Mouse (Mus musculus) forebrain, postnatal 0 days (tissue): ENCODE data around the gene Tmprss2. TPM values are rescaled to one million over a fixed set of nuclear protein-coding genes. Genes with fewer than 3 reads are reported as not detected.

Experiments used
- ATAC-seq: fragments of 200-750 bp; cut with Nextera tagmentation; 2 replicates; pipeline ENCODE4 v1.8.0; 2017; ENCODE audit warnings: mild to moderate bottlenecking, moderate library complexity
- DNase-seq: peaks from one replicate; pipeline ENCODE4 v3.0.0-alpha.2; 2015
- H3K27ac ChIP-seq: fragments of 300-500 bp; sonication (generic); 2 replicates; pipeline ENCODE4 v1.5.1; 2014; ENCODE audit warnings: low read depth, mild to moderate bottlenecking, antibody characterized with exemption, low read length, moderate library complexity, mixed read lengths
- H3K27me3 ChIP-seq: fragments of 300-500 bp; sonication (generic); 2 replicates; pipeline ENCODE4 v1.6.1; 2014; ENCODE audit warnings: mild to moderate bottlenecking, low read length, mixed read lengths; ENCODE audit not compliant: insufficient read depth
- H3K36me3 ChIP-seq: fragments of 300-500 bp; sonication (generic); 2 replicates; pipeline ENCODE4 v1.6.1; 2014; ENCODE audit warnings: mild to moderate bottlenecking, moderate library complexity; ENCODE audit not compliant: insufficient read depth
- H3K4me1 ChIP-seq: fragments of 300-500 bp; sonication (generic); 2 replicates; pipeline ENCODE4 v1.6.1; 2014; ENCODE audit warnings: antibody characterized with exemption; ENCODE audit not compliant: insufficient read depth
- H3K4me2 ChIP-seq: fragments of 300-500 bp; sonication (generic); 2 replicates; pipeline ENCODE4 v1.6.1; 2014; ENCODE audit warnings: low read depth, mild to moderate bottlenecking, moderate library complexity
- H3K4me3 ChIP-seq: fragments of 300-500 bp; sonication (generic); 2 replicates; pipeline ENCODE4 v1.5.1; 2014; ENCODE audit warnings: low read depth, low read length, mixed read lengths
- H3K9ac ChIP-seq: fragments of 300-500 bp; sonication (generic); 2 replicates; pipeline ENCODE4 v1.6.1; 2014; ENCODE audit warnings: mild to moderate bottlenecking
- H3K9me3 ChIP-seq: fragments of 300-500 bp; sonication (generic); 2 replicates; pipeline ENCODE4 v1.6.1; 2016; ENCODE audit warnings: low read length
- CTCF ChIP-seq: sonication (generic); IDR thresholded peaks from 2 replicates; pipeline ENCODE4 v1.5.1; 2016; ENCODE audit warnings: antibody characterized with exemption, control low read depth, low read depth
- WGBS: fragments of 180-500 bp; shearing (Covaris S2); extraction: QIAGEN DNeasy Blood & Tissue Kit; methylation state at CpG from one replicate; pipeline ENCODE4 v1.1.7; 2014; 5-methylcytosine and 5-hydroxymethylcytosine counted together
- polyA plus RNA-seq: library from polyadenylated mRNA; unstranded; fragments of >200 nt; fragmentation: Nextera tagmentation; extraction: Ambion mirVana; gene quantifications from 2 replicates; pipeline ENCODE4 v1.2.1, GENCODE M21; 2015
- total RNA-seq: library from RNA; depleted of rRNA; stranded (reverse); fragments of >200 nt; gene quantifications from 2 replicates; pipeline ENCODE4 v1.2.3, GENCODE M21; 2014

The Tmprss2 gene
- total and polyA plus RNA-seq, 2 experiments from 2014 or later = 0.10 to 0.16 TPM

DNA sequence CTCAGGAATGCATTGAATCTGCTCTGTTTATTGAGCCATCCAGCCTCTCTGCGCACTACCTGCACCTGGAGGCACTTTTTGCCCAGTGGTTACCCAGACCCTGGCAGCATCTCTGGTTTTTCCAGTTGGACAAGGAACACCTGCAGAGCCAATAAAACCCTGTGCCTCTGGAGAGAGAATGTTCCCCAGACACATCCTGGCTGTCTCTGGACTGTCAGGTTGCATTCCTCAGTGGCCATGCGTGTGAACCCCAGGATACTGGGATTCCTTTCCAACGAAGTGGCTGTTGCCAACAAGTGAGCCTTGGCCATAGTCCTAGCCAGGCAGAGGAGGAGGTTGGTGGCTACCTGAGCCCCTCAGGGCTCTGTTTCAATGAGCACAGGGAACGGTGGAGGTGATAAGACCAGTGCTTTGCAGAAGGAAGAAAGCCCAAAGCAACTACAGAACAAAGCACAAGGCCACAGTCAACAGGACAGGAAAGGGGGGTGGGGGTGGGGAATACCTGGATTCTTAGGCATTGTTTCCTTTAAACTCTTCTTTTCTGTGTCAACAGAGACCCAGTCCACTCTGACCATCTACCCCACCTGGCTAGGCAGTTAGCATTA lies 22.0 kb upstream of the Tmprss2 start:
- H3K36me3 ChIP-seq = no peaks in the 10 kb centered on the region
- no peak for TF ChIP-seq CTCF
- H3K27me3 ChIP-seq = no peaks in the 10 kb centered on the region
- H3K9ac ChIP-seq = no peak overlapping the region
- no peak overlapping the region for H3K4me2 ChIP-seq
- 69% methylated on average over 4 of the region's 4 CpGs for WGBS
- ATAC-seq (no peak), DNase-seq (no peak)
- no peak overlapping the region for H3K4me3 ChIP-seq
- no peak overlapping the region for H3K27ac ChIP-seq
- no peaks in the 10 kb centered on the region for H3K4me1 ChIP-seq
- no peaks in the 10 kb centered on the region for H3K9me3 ChIP-seq

DNA sequence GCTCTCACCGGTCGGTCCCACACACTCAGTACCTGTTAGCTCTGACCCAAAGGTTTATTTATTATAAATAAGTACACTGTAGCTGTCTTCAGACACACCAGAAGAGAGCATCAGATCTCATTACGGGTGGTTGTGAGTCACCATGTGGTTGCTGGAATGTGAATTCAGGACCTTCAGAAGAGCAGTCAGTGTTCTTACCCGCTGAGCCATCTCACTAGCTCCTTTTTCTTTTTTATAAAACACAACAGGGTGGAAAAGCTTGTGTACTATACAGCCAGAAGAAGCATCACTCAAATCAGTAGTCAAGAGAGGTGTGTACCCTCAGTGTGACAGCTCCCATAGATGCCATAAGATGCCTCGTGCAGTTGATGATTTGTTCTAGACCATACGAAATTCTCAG lies 12.2 kb upstream of the Tmprss2 start:
- no peak for TF ChIP-seq CTCF
- H3K27me3 ChIP-seq = no peaks in the 10 kb centered on the region
- H3K4me3 ChIP-seq = no peak overlapping the region
- H3K27ac ChIP-seq = no peak overlapping the region
- no peaks in the 10 kb centered on the region for H3K9me3 ChIP-seq
- H3K4me1 ChIP-seq = no peaks in the 10 kb centered on the region
- 75% methylated on average over 6 of the region's 6 CpGs for WGBS
- H3K4me2 ChIP-seq = no peak overlapping the region
- no peak for DNase-seq
- no peak overlapping the region for H3K9ac ChIP-seq
- no peak for ATAC-seq
- no peaks in the 10 kb centered on the region for H3K36me3 ChIP-seq

DNA sequence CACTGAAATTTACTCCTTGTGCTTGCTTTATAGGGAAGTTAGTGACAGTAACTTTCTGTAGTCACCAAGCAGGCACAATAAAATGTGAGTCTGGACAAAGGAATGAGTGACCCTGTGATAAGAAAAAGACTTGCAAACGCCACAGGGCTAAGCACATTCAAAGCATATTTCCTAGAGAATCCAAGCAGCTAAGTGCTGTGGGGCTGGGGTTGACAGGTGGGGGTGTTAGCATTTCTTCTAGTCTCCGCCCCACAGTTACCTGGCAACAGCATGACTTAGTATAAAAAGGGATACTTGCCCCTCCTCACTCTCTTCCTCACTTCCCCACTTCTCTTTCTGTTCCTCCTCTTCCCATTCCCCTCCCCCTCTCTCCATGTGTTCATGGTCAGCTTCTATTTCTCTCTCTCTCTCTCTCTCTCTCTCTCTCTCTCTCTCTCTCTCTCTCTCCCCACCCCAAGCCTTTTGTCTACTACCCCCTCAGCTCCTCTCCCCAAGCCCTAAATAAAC lies 11.4 kb upstream of the Tmprss2 start:
- Histone ChIP-seq H3K9me3 (no peaks in the 10 kb centered on the region), H3K36me3 (no peaks in the 10 kb centered on the region), H3K9ac (no peak overlapping the region), H3K4me2 (no peak overlapping the region), H3K4me3 (no peak overlapping the region), H3K4me1 (no peaks in the 10 kb centered on the region), H3K27me3 (no peaks in the 10 kb centered on the region), H3K27ac (no peak overlapping the region)
- DNase-seq = no peak
- TF ChIP-seq CTCF = no peak
- no peak for ATAC-seq
- WGBS = 50% methylated on average over 2 of the region's 2 CpGs

DNA sequence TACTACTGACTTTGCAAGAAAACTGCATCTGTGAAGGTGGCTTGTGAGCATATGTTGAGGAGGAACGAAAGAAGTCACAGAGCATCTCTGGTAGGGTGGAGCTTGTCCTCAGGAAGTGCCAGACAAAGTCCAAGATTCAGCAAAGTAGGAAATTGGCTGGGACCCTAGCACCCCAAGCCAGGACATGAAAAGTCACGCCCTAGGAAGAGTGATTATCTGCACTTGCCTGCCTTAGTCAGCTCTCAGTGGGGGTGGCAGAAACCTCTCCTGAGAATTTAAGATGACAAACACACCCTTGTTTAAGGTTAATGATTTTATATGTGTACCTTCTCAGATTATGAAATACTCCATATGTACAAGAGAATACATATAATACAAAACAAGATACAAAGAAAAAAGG lies 7.3 kb upstream of the Tmprss2 start:
- Histone ChIP-seq H3K36me3 (no peaks in the 10 kb centered on the region), H3K9me3 (no peaks in the 10 kb centered on the region), H3K9ac (no peak overlapping the region), H3K27me3 (no peaks in the 10 kb centered on the region), H3K4me3 (no peak overlapping the region), H3K4me2 (no peak overlapping the region), H3K4me1 (no peaks in the 10 kb centered on the region), H3K27ac (no peak overlapping the region)
- no peak for TF ChIP-seq CTCF
- ATAC-seq = no peak
- DNase-seq = no peak
- 75% methylated on average over 2 of the region's 2 CpGs for WGBS

DNA sequence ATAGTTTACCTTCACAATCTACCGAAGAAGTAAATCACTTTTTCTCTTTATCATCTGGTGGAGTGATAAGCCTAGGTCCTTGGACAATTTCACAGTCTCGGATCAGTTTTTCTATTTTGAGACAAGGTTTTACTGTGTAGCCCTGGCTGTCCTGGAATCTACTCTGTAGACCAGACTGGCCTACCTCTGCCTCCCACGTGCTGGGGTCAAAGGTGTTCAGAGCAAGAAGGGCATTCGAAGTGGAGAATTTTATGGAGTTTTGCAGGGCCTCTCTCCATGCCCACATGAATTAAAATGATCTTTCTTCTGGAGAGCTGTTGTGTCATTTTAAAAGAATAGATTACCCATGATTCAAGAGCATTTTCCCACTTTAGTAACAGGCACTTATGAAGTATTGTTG lies 1.0 kb upstream of the Tmprss2 start:
- Histone ChIP-seq H3K4me1 (peaks cover 6% of the 10 kb centered on the region; the same call in 1 of the 2 replicates), H3K9ac (no peak overlapping the region), H3K27ac (no peak overlapping the region), H3K9me3 (no peaks in the 10 kb centered on the region), H3K4me2 (no peak overlapping the region), H3K27me3 (peaks cover 32% of the 10 kb centered on the region), H3K4me3 (no peak overlapping the region), H3K36me3 (no peaks in the 10 kb centered on the region)
- no peak for DNase-seq
- ATAC-seq = no peak
- TF ChIP-seq CTCF = no peak
- 61% methylated on average over 4 of the region's 4 CpGs for WGBS

DNA sequence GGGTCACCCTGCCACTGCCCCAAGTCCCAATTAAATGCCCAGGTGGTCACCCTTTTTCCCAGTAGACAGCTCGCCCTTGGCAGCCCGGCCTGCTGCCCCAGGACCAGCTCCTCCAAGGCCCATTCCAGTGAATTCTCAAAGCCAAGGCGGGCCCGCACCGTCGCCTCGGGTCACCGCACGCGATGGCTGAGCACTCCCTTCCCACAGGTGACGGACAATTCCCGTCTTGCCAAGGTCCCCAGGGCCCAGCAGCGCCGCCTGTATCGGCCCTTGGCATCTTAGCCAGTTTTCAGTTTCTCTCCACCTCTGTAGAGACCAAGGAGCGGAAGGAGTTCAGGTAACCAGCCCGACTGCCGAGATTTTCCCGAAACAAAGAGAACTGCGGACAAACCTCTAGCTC lies 749 bp downstream of the Tmprss2 start:
- no peak for ATAC-seq

DNA sequence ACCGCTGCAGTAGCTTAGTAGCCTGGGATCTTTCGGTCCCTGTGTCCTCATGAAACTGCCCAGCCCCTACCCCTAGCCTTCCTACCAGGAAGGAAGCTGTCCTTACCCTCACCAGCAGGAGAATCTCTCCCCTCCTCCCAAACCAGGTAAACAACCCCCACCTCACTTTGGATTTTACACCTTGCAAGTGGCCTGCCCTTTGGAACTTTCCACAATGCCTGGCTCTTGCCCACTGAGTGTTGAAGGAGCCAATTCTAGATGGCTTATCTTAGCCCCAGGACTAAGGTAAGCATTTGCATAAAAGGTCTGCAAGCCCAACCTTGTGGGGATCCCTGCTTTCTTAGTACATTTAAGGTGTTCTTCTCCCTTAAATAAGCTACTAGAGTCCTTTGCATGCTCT lies 1.3 kb downstream of the Tmprss2 start:
- no peak overlapping the region for H3K4me3 ChIP-seq
- DNase-seq = no peak
- H3K4me1 ChIP-seq = peaks cover 6% of the 10 kb centered on the region; the same call in 1 of the 2 replicates
- H3K27me3 ChIP-seq = peaks cover 32% of the 10 kb centered on the region
- WGBS = 85% methylated on average over 2 of the region's 2 CpGs
- H3K9ac ChIP-seq = no peak overlapping the region
- H3K9me3 ChIP-seq = no peaks in the 10 kb centered on the region
- H3K27ac ChIP-seq = no peak overlapping the region
- H3K4me2 ChIP-seq = no peak overlapping the region
- no peaks in the 10 kb centered on the region for H3K36me3 ChIP-seq
- ATAC-seq = no peak
- no peak for TF ChIP-seq CTCF

More for the DNA sequence above, 749 bp downstream of the Tmprss2 start:
- H3K9me3 ChIP-seq = no peaks in the 10 kb centered on the region
- no peak overlapping the region for H3K27ac ChIP-seq
- H3K4me1 ChIP-seq = peaks cover 6% of the 10 kb centered on the region; the same call in 1 of the 2 replicates
- peak overlapping the region; percentile 58 for H3K4me2 ChIP-seq
- no peak overlapping the region for H3K9ac ChIP-seq
- WGBS = 7% methylated on average over 20 of the region's 20 CpGs
- no peak for DNase-seq
- TF ChIP-seq CTCF = no peak
- peak overlapping the region; percentile 34 for H3K4me3 ChIP-seq
- H3K36me3 ChIP-seq = no peaks in the 10 kb centered on the region
- peaks cover 32% of the 10 kb centered on the region for H3K27me3 ChIP-seq
